Mouse (Mus musculus): ENCODE measurements at regions not wholly inside any gene's neighbourhood (a gene's known extent, or its start where the extent isn't known, plus 50 kb on each side); places are given as distances from the start of the nearest gene placed in this dataset.

GRCm38 (mm10) chr9:63087195-63087594 is 61.6 kb downstream of the Skor1 start:
- 46% methylated on average over 4 of the region's 4 CpGs for WGBS
- H3K9me3 ChIP-seq (ENCODE audit: control insufficient read depth, low read length): no peaks in the 10 kb centered on the region; the same call in 1 of the 2 replicates
- H3K27ac ChIP-seq (ENCODE audit: low read length): no peak overlapping the region
- no peaks in the 10 kb centered on the region for H3K27me3 ChIP-seq (ENCODE audit: control insufficient read depth, insufficient read depth, low read depth, low read length)
- H3K4me3 ChIP-seq (ENCODE audit: low read length): no peak overlapping the region
- H3K36me3 ChIP-seq (ENCODE audit: control insufficient read depth, insufficient read depth, low read length): no peaks in the 10 kb centered on the region
- peaks cover 8% of the 10 kb centered on the region for H3K4me1 ChIP-seq (replicated peaks; ENCODE audit: control insufficient read depth, insufficient read depth, low read length)
- no peak overlapping the region for H3K9ac ChIP-seq (ENCODE audit: low read length)
- no peak for ATAC-seq (ENCODE audit: low read depth)
- H3K4me2 ChIP-seq (ENCODE audit: low read depth, low read length): no peak overlapping the region

- Histone ChIP-seq H3K4me2 (ENCODE audit: low read depth, low read length) (no peak overlapping the region), H3K27me3 (ENCODE audit: control insufficient read depth, insufficient read depth, low read depth, low read length) (no peaks in the 10 kb centered on the region), H3K4me3 (ENCODE audit: low read length) (no peak overlapping the region), H3K36me3 (ENCODE audit: control insufficient read depth, insufficient read depth, low read length) (no peaks in the 10 kb centered on the region), H3K9me3 (ENCODE audit: control insufficient read depth, low read length) (no peaks in the 10 kb centered on the region; the same call in 1 of the 2 replicates), H3K4me1 (replicated peaks; ENCODE audit: control insufficient read depth, insufficient read depth, low read length) (peaks cover 8% of the 10 kb centered on the region; the same call in 1 of the 2 replicates), H3K9ac (ENCODE audit: low read length) (no peak overlapping the region), H3K27ac (ENCODE audit: low read length) (no peak overlapping the region)
- whole genome bisulfite sequencing: 70% methylated on average over 1 of the region's 1 CpGs
- no peak for ATAC-seq (ENCODE audit: low read depth)
Observed at GRCm38 (mm10) chr9:63086671-63087070, 62.1 kb downstream of the Skor1 start.

GRCm38 (mm10) chr9:63082830-63083229 is 65.9 kb downstream of the Skor1 start:
- ATAC-seq (ENCODE audit: low read depth): no peak
- 77% methylated on average over 7 of the region's 7 CpGs for WGBS
- no peaks in the 10 kb centered on the region; the same call in 1 of the 2 replicates for H3K9me3 ChIP-seq (ENCODE audit: control insufficient read depth, low read length)

GRCm38 (mm10) chr9:63082311-63082710 is 66.5 kb downstream of the Skor1 start:
- no peaks in the 10 kb centered on the region; the same call in 1 of the 2 replicates for H3K9me3 ChIP-seq (ENCODE audit: control insufficient read depth, low read length)
- H3K4me3 ChIP-seq (ENCODE audit: low read length): no peak overlapping the region
- H3K27me3 ChIP-seq (ENCODE audit: control insufficient read depth, insufficient read depth, low read depth, low read length): no peaks in the 10 kb centered on the region
- no peaks in the 10 kb centered on the region for H3K4me1 ChIP-seq (replicated peaks; ENCODE audit: control insufficient read depth, insufficient read depth, low read length)
- H3K9ac ChIP-seq (ENCODE audit: low read length): no peak overlapping the region
- whole genome bisulfite sequencing: 74% methylated on average over 3 of the region's 3 CpGs
- H3K36me3 ChIP-seq (ENCODE audit: control insufficient read depth, insufficient read depth, low read length): no peaks in the 10 kb centered on the region
- H3K4me2 ChIP-seq (ENCODE audit: low read depth, low read length): no peak overlapping the region
- ATAC-seq (ENCODE audit: low read depth): no peak
- no peak overlapping the region for H3K27ac ChIP-seq (ENCODE audit: low read length)

More at GRCm38 (mm10) chr9:63082830-63083229, 65.9 kb downstream of the Skor1 start:
- Histone ChIP-seq H3K9ac (ENCODE audit: low read length) (no peak overlapping the region), H3K4me1 (replicated peaks; ENCODE audit: control insufficient read depth, insufficient read depth, low read length) (no peaks in the 10 kb centered on the region), H3K36me3 (ENCODE audit: control insufficient read depth, insufficient read depth, low read length) (no peaks in the 10 kb centered on the region), H3K4me3 (ENCODE audit: low read length) (no peak overlapping the region), H3K27me3 (ENCODE audit: control insufficient read depth, insufficient read depth, low read depth, low read length) (no peaks in the 10 kb centered on the region), H3K27ac (ENCODE audit: low read length) (no peak overlapping the region), H3K4me2 (ENCODE audit: low read depth, low read length) (no peak overlapping the region)

GRCm38 (mm10) chr9:63080406-63080805 is 68.4 kb downstream of the Skor1 start:
- H3K36me3 ChIP-seq (ENCODE audit: control insufficient read depth, insufficient read depth, low read length): no peaks in the 10 kb centered on the region
- WGBS: 87% methylated on average over 5 of the region's 5 CpGs
- no peak overlapping the region for H3K9ac ChIP-seq (ENCODE audit: low read length)
- H3K4me3 ChIP-seq (ENCODE audit: low read length): no peak overlapping the region
- H3K4me2 ChIP-seq (ENCODE audit: low read depth, low read length): no peak overlapping the region
- H3K27ac ChIP-seq (ENCODE audit: low read length): no peak overlapping the region
- H3K9me3 ChIP-seq (ENCODE audit: control insufficient read depth, low read length): no peaks in the 10 kb centered on the region; the same call in none of the 2 replicates
- no peaks in the 10 kb centered on the region for H3K27me3 ChIP-seq (ENCODE audit: control insufficient read depth, insufficient read depth, low read depth, low read length)
- no peak for ATAC-seq (ENCODE audit: low read depth)
- H3K4me1 ChIP-seq (replicated peaks; ENCODE audit: control insufficient read depth, insufficient read depth, low read length): peaks cover 3% of the 10 kb centered on the region

GRCm38 (mm10) chr9:63075252-63075651 is 73.5 kb downstream of the Skor1 start:
- ATAC-seq (ENCODE audit: low read depth): peak; percentile 82
- peak overlapping the region; percentile 92 for H3K27ac ChIP-seq (ENCODE audit: low read length)

GRCm38 (mm10) chr9:63074803-63075202 is 74.0 kb downstream of the Skor1 start:
- peak overlapping the region; percentile 92 for H3K27ac ChIP-seq (ENCODE audit: low read length)
- H3K4me1 ChIP-seq (replicated peaks; ENCODE audit: control insufficient read depth, insufficient read depth, low read length): peaks cover 22% of the 10 kb centered on the region
- H3K4me2 ChIP-seq (ENCODE audit: low read depth, low read length): peak overlapping the region; percentile 34
- H3K4me3 ChIP-seq (ENCODE audit: low read length): no peak overlapping the region
- no peaks in the 10 kb centered on the region for H3K36me3 ChIP-seq (ENCODE audit: control insufficient read depth, insufficient read depth, low read length)
- H3K9ac ChIP-seq (ENCODE audit: low read length): peak overlapping the region; percentile 48
- H3K27me3 ChIP-seq (ENCODE audit: control insufficient read depth, insufficient read depth, low read depth, low read length): no peaks in the 10 kb centered on the region
- ATAC-seq (ENCODE audit: low read depth): peak; percentile 93
- 30% methylated on average over 7 of the region's 7 CpGs for WGBS
- H3K9me3 ChIP-seq (ENCODE audit: control insufficient read depth, low read length): no peaks in the 10 kb centered on the region; the same call in 1 of the 2 replicates

More at GRCm38 (mm10) chr9:63075252-63075651, 73.5 kb downstream of the Skor1 start:
- H3K9me3 ChIP-seq (ENCODE audit: control insufficient read depth, low read length): no peaks in the 10 kb centered on the region; the same call in 1 of the 2 replicates
- no peaks in the 10 kb centered on the region for H3K27me3 ChIP-seq (ENCODE audit: control insufficient read depth, insufficient read depth, low read depth, low read length)
- no peak overlapping the region for H3K4me3 ChIP-seq (ENCODE audit: low read length)
- H3K36me3 ChIP-seq (ENCODE audit: control insufficient read depth, insufficient read depth, low read length): no peaks in the 10 kb centered on the region
- H3K9ac ChIP-seq (ENCODE audit: low read length): no peak overlapping the region; the same call in 1 of the 2 replicates
- H3K4me1 ChIP-seq (replicated peaks; ENCODE audit: control insufficient read depth, insufficient read depth, low read length): peaks cover 22% of the 10 kb centered on the region
- H3K4me2 ChIP-seq (ENCODE audit: low read depth, low read length): no peak overlapping the region
- 26% methylated on average over 5 of the region's 5 CpGs for WGBS

GRCm38 (mm10) chr9:63074023-63074750 is 74.6 kb downstream of the Skor1 start:
- peak overlapping the region; percentile 48 for H3K9ac ChIP-seq (ENCODE audit: low read length)
- no peaks in the 10 kb centered on the region for H3K27me3 ChIP-seq (ENCODE audit: control insufficient read depth, insufficient read depth, low read depth, low read length)
- H3K9me3 ChIP-seq (ENCODE audit: control insufficient read depth, low read length): no peaks in the 10 kb centered on the region; the same call in 1 of the 2 replicates
- no peaks in the 10 kb centered on the region for H3K36me3 ChIP-seq (ENCODE audit: control insufficient read depth, insufficient read depth, low read length)
- H3K4me1 ChIP-seq (replicated peaks; ENCODE audit: control insufficient read depth, insufficient read depth, low read length): peaks cover 28% of the 10 kb centered on the region
- H3K4me3 ChIP-seq (ENCODE audit: low read length): no peak overlapping the region
- peak overlapping the region; percentile 92 for H3K27ac ChIP-seq (ENCODE audit: low read length)
- WGBS: 12% methylated on average over 10 of the region's 10 CpGs
- ATAC-seq (ENCODE audit: low read depth): no peak
- peak overlapping the region; percentile 34 for H3K4me2 ChIP-seq (ENCODE audit: low read depth, low read length)

GRCm38 (mm10) chr9:63071032-63071431 is 77.7 kb downstream of the Skor1 start:
- no peak overlapping the region for H3K4me2 ChIP-seq (ENCODE audit: low read depth, low read length)
- H3K9ac ChIP-seq (ENCODE audit: low read length): 0 out of 2 replicates have a peak overlapping the region, but pooled peaks have one; percentile 26
- no peak overlapping the region for H3K4me3 ChIP-seq (ENCODE audit: low read length)
- no peaks in the 10 kb centered on the region for H3K27me3 ChIP-seq (ENCODE audit: control insufficient read depth, insufficient read depth, low read depth, low read length)
- H3K36me3 ChIP-seq (ENCODE audit: control insufficient read depth, insufficient read depth, low read length): no peaks in the 10 kb centered on the region
- peaks cover 28% of the 10 kb centered on the region for H3K4me1 ChIP-seq (replicated peaks; ENCODE audit: control insufficient read depth, insufficient read depth, low read length)
- no peaks in the 10 kb centered on the region; the same call in 1 of the 2 replicates for H3K9me3 ChIP-seq (ENCODE audit: control insufficient read depth, low read length)
- peak overlapping the region; percentile 47; the same call in 1 of the 2 replicates for H3K27ac ChIP-seq (ENCODE audit: low read length)
- ATAC-seq (ENCODE audit: low read depth): no peak
- WGBS: 23% methylated on average over 6 of the region's 6 CpGs

Data from lung, embryonic 16.5 days (tissue).